Mouse (Mus musculus) layer of hippocampus, adult 11-12 months (tissue): ENCODE results near the gene Camk1.
A peak's percentile ranks its signal among the peaks of the same experiment; 100 is the strongest.

Experiments used
- DNase-seq: peaks from one replicate; pipeline ENCODE4 v3.0.0; 2022; ENCODE audit warnings: low spot score

Camk1 gene

DNA sequence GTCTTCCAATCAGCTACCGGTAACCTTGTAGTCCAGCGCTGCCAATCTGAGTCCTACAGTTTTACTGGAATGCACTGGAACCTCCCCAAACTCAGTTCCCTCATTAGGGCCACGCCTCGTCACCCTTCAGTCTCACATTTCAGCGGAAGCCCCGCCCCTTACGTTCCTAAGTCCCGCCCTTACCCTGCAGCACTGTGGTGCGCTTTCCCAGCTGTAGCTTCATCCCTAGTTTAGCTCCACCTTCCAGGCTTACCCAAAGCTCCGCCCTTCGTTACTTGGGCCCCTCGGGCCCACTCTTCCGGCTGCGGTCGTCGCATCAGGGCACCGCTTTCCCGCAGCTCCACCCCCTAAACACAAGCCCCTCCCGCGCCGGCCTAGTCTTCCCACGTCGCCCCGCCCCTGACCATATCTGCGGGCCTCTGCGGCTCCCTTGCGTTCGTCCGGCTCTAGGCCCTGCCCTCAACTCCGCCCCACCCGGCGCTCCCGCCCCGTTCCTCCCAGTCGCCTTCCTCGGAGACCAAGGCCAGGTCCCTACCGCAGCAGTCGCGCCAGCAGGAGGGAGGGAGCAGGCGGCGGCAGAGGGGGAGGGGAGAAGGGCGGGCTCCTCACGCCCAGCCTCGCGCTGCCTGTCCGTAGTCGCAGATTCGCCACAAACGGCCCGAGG, 37.3 kb downstream of the Camk1 start:
- DNase-seq = peak; percentile 99

DNA sequence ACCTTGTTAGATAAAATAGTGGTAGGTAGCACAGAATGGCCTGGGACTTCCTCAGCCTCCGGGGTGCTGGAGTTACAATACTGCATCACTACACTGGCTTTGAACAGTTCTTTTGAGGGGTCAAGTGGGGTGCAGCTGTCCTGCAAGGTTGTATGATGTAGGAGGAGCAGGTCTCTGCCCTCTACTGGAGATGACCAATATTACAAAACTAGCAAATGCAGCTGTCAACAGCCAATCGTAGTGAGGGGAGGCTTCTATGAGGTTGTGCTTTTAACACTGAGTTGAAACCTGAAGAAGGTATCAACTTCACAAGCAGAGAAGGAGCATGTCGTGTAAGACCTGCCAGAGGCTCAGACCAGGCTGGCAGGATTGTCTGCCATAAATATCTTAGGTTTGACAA, 41.5 kb downstream of the Camk1 start:
- no peak for DNase-seq

DNA sequence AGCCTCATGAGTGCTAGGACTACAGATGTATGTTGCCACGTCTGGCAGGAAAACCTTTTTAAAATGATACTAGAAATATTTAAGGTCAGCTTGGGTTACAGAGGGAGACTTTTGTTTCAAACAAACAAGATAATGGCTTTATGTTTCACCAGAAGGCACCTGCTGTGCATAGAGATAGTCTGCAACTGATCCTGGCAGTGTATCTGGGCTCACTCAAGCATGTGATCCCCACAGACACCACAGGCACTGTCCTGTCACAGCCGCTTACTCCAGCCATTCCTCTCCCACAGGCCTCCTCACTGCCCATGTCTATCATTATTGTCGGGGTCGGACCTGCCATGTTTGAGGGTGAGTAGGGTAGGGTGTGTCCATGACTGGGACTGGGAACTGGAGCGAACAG, 42.4 kb downstream of the Camk1 start:
- DNase-seq = no peak

DNA sequence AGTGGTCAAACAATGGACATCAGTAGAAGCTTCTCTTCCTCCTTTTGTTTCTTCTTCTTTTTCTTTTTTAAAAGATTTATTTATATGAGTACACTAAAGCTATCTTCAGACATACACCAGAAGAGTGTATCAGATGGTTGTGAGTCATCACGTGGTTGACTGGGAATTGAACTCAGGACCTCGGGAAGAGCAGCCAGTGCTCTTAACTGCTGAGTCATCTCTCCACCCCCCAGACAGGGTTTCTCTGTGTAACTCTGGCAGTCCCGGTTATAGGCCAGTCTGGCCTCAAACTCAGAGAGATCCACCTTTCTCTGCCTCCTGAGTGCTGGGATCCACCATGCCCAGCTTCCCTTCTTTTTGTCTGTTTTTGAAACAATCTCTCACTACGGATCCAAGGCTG, 47.1 kb downstream of the Camk1 start:
- DNase-seq = no peak

DNA sequence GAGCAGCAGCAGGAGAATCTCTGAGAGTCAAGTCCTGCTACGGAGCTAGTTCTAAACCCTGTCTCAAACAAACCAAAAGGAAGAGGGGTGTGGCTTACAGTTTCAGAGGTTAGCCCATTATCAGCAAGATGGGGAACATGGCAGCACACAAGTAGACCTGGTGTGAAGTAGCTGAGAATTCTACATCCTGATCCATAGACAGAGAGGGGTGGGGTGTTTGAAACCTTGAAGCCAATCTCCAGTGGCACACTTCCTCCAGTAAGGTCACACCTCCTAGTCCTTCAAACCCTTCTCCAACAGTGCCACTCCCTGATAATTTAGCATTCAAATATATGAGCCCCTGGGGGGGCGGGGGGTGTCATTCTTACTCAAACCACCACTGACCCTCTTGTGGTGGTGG, 47.7 kb downstream of the Camk1 start:
- DNase-seq = no peak

DNA sequence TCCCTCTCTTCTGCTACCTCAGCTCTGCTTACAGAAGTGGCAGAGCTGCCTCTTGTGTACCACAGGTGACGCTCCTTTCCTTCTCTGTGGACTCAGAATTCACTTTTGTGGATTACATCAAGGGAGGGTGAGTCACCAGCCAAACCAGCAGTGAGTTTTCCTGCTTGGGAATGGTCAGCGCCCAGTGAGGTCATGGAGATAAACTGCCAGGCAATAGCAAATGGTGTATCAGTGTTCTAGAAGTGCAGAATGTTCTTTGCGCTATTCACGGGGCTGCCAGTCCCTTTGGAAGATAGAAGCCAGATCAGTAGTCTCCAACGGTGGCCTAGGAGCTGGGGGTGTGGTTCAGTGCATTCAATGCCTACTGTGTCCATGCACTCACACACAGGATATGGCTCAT, 50.8 kb downstream of the Camk1 start:
- no peak for DNase-seq

DNA sequence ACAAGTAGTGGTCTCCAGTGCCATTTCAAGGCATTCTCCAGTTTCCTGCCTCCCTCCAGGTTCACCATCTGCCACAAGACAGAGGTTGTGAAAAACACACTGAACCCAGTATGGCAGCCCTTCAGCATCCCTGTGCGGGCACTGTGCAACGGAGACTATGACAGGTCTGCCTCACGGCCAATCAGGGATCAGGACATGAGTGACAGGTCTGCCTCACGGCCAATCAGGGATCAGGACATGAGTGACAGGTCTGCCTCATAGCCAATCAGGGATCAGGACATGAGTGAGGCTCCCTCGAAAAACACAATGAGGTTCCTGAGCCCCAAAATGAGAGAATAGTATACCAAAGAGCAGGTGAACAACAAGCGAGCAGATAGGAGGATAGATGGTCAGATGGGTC, 53.4 kb downstream of the Camk1 start:
- DNase-seq = no peak

DNA sequence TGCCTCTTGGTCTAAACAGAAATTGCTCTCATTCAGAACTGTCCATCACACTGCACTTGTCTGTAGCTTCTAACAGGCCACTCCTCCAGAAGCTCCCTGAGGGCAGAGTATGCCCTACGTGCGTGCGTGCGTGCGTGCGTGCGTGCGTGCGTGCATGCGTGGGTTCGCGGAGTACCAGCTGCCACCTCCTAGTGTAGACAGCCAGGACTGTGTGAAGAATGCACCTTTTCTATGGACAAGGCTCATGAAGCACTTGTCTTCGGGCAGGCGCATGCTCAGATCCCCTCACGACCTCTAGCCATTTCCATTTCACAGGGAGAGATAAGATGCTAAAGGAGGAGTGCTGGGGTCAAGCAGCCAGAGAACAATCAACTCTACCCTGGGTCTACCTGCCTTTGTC, 54.4 kb downstream of the Camk1 start:
- no peak for DNase-seq

DNA sequence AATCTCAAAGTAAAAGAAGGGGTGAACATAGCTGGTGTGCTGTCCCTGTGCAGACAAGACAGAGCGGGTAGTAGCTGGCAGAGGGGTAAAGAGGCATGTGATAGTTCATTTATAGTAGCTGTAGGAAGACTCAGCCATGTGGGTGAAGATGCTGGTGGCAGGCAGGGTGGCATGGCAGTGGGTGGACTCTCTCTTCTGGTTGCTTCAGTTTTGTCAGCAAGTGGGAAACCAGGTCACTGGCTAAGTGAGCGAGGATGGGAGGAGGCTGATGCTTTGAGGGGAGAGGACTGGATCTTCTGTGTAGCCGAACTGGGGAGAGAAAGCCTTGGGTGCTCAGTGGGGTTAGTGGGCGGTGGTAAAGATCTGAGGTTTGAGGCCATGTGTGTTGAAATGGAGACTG, 56.5 kb downstream of the Camk1 start:
- no peak for DNase-seq

DNA sequence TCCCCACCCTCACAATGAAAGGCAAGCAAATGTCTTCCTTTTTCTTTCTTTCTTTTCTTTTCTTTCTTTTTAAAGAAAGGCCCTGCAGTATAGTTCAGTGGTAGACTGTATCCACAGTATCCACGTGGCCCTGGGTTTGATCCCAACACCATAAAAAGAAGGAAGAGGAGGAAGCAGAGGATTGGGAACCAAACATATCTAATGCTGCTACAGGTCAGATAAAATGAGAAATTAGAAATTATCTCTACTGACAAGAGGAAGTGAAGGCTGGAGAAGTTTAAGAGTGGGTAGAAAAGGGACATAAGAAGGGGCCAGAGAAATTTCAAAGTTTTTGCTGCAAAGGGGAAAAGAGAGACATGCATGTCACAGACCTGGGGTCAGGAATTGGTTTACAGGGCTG, 57.5 kb downstream of the Camk1 start:
- no peak for DNase-seq

DNA sequence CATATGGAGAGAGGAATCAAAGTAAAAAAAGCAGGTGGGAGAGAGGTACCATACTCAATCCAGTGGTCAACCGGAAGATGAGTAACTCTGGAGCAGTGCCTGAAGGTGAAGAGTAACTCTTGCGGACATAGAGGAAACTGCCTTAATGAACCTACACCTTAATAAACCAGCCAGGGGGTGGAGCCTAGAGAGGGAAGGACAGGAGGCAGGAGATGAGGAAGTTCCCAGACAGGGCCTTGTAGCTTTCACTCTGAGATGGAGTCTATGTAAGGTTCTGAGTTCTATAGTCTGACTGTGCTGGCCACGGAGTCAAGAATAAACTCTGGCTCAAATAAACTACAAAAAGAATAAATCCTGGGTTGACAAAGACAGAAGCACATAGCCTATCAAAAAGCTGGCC, 58.9 kb downstream of the Camk1 start:
- no peak for DNase-seq
